Mouse (Mus musculus): ENCODE results near the gene Ywhah. TPM values are rescaled to one million over a fixed set of nuclear protein-coding genes. Genes with fewer than 3 reads are reported as not detected.

Ywhah gene
- polyA plus RNA-seq, 1 experiment from 2014 or later = 170 TPM

DNA sequence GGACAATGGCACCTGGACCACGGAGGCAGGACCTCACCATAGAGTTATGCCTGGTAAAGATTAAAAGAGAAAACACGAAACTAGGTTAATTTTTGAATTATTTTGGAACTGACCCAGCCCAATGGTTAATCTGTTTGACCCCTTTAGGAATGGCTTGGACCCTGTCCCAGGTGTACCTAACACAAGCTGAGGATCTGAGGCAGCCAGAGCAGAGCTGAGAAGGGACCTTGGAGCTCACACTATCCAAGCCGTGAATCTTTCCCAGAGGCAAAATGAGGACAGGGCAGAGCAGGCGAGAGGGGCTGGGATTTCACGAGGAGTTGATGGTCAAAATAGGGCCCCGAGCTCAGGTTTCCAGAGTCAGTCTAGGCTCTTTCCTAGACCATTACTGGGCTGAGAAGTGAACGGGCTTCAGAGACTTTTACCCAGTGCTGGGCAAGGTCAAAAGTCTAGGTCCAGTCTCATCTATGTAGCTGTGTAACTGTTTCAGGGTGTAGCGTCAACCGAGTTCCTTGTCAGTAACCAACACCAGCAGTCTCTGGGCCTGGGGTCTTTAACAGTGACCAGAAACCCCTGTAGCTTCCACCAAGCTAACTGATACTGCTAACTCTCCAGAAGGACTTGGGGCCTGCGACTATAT, 37.6 kb downstream of the Ywhah start:
- H3K27ac ChIP-seq (ENCODE audit: low read length) = no peak overlapping the region

DNA sequence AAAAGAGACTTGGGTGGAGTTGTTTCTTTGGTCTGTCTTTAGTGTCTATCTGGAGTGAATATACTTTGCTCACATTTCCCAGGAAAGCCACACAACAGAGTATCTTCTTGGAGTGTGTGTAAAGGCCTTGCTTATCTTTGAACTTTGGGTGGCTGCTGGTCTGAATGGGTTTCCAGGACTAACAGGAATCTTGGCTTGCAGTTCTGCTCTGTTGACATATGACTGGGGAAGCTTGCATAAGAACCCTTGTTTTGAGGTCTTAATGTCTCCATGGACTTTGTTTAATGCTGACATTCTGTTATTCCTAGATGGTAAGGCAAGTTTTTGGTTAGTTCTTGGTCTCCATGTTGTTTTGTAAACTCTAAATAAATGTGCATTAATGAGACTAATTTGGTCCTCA, 51.5 kb downstream of the Ywhah start:
- no peaks in the 10 kb centered on the region for H3K4me1 ChIP-seq (ENCODE audit: control insufficient read depth, low read depth, low read length)
- H3K4me2 ChIP-seq (ENCODE audit: low read depth, low read length) = no peak overlapping the region
- H3K9ac ChIP-seq (ENCODE audit: low read depth, low read length) = no peak overlapping the region
- no peaks in the 10 kb centered on the region for H3K9me3 ChIP-seq (replicated peaks; ENCODE audit: control insufficient read depth, low read length)
- ATAC-seq (ENCODE audit: low read depth) = no peak
- H3K27me3 ChIP-seq (ENCODE audit: control insufficient read depth, insufficient read depth, low read depth, low read length) = no peaks in the 10 kb centered on the region
- H3K36me3 ChIP-seq (ENCODE audit: control insufficient read depth, insufficient read depth) = no peaks in the 10 kb centered on the region
- no peak overlapping the region for H3K27ac ChIP-seq (ENCODE audit: low read length)
- H3K4me3 ChIP-seq (ENCODE audit: low read depth, low read length) = no peak overlapping the region

More for the DNA sequence above, 37.6 kb downstream of the Ywhah start:
- no peak for ATAC-seq (ENCODE audit: low read depth)
- no peaks in the 10 kb centered on the region for H3K36me3 ChIP-seq (ENCODE audit: control insufficient read depth, insufficient read depth)
- no peak overlapping the region for H3K4me3 ChIP-seq (ENCODE audit: low read depth, low read length)
- no peak overlapping the region for H3K4me2 ChIP-seq (ENCODE audit: low read depth, low read length)
- H3K27me3 ChIP-seq (ENCODE audit: control insufficient read depth, insufficient read depth, low read depth, low read length) = no peaks in the 10 kb centered on the region; the same call in 1 of the 2 replicates
- 54% methylated on average over 10 of the region's 10 CpGs for WGBS (ENCODE audit: insufficient replicate concordance)
- no peaks in the 10 kb centered on the region for H3K9me3 ChIP-seq (replicated peaks; ENCODE audit: control insufficient read depth, low read length)
- no peaks in the 10 kb centered on the region for H3K4me1 ChIP-seq (ENCODE audit: control insufficient read depth, low read depth, low read length)
- H3K9ac ChIP-seq (ENCODE audit: low read depth, low read length) = no peak overlapping the region

- Histone ChIP-seq H3K9me3 (replicated peaks; ENCODE audit: control insufficient read depth, low read length) (no peaks in the 10 kb centered on the region), H3K4me1 (ENCODE audit: control insufficient read depth, low read depth, low read length) (no peaks in the 10 kb centered on the region), H3K9ac (ENCODE audit: low read depth, low read length) (no peak overlapping the region), H3K27ac (ENCODE audit: low read length) (no peak overlapping the region), H3K36me3 (ENCODE audit: control insufficient read depth, insufficient read depth) (no peaks in the 10 kb centered on the region), H3K4me3 (ENCODE audit: low read depth, low read length) (no peak overlapping the region), H3K27me3 (ENCODE audit: control insufficient read depth, insufficient read depth, low read depth, low read length) (no peaks in the 10 kb centered on the region), H3K4me2 (ENCODE audit: low read depth, low read length) (no peak overlapping the region)
- ATAC-seq (ENCODE audit: low read depth) = no peak
- WGBS (ENCODE audit: insufficient replicate concordance) = 48% methylated on average over 6 of the region's 6 CpGs
These were observed 58.0 kb downstream of the Ywhah start for GRCm38 (mm10) chr5:33076490-33077191.

Other genes starting within 250 kb of the Ywhah start
- gene Pisd, start 233.2 kb upstream of the Ywhah start, polyA plus RNA-seq (2015; fragmentation: Nextera tagmentation; extraction: Ambion mirVana) = 33.4 and 34.5 TPM in 2 replicates
- not detected in 2 replicates for gene Gm20671, start 191.7 kb upstream of the Ywhah start, polyA plus RNA-seq (2015; fragmentation: Nextera tagmentation; extraction: Ambion mirVana)
- 6.2 and 8.0 TPM in 2 replicates for gene Prr14l, start 164.6 kb upstream of the Ywhah start, polyA plus RNA-seq (2015; fragmentation: Nextera tagmentation; extraction: Ambion mirVana)
- 8.0 and 8.6 TPM in 2 replicates for gene Depdc5, start 155.1 kb upstream of the Ywhah start, polyA plus RNA-seq (2015; fragmentation: Nextera tagmentation; extraction: Ambion mirVana)
- gene Slc5a1, start 85.4 kb downstream of the Ywhah start, polyA plus RNA-seq (2015; fragmentation: Nextera tagmentation; extraction: Ambion mirVana) = 0.74 TPM in 1 of 2 replicates, not detected in the other
- 24.9 and 31.0 TPM in 2 replicates for gene Spon2, start 199.6 kb downstream of the Ywhah start, polyA plus RNA-seq (2015; fragmentation: Nextera tagmentation; extraction: Ambion mirVana)